Mouse (Mus musculus): ENCODE data around the gene Ssr3.

DNA sequence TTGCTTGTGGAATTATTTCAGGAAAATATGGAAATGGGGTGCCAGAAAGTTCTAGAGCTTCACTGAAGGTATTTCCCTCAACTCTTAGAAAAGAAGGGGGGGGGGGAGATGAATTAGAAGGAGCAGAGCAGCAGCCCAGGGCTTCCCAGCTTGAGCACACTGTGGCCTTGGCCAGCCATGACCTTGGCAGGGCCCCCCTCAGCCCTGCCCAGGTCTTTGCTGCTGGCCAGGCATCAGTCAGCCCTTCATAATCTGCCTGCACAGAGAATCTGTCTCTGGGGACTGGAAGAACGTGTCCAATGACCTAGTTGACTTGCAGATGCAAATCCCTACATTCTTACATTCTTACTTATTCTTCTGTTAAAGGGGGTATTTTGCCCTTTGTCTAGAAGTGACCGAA lies 34.1 kb downstream of the Ssr3 start:
- no peak for TF ChIP-seq CTCF (IDR thresholded peaks at IDR 0.05; ENCODE audit: borderline replicate concordance, insufficient read depth, low read depth, low read length)
- no peak for TF ChIP-seq POLR2A (IDR thresholded peaks at IDR 0.05; ENCODE audit: borderline replicate concordance, insufficient read depth, low read length)

All from cerebellum, adult 2 months (tissue).